Mouse (Mus musculus) cerebellum, adult 2 months (tissue): ENCODE measurements around the gene Srrm3.

Source experiments
- CTCF ChIP-seq: fragments of 200-500 bp; IDR thresholded peaks from 2 replicates; pipeline ENCODE4 v1.5.1; 2011; ENCODE audit warnings: low read depth, mild to moderate bottlenecking, control low read depth, low read length, moderate library complexity, borderline replicate concordance; ENCODE audit not compliant: insufficient read depth
- POLR2A ChIP-seq: fragments of 200-500 bp; IDR thresholded peaks from 2 replicates; pipeline ENCODE4 v1.6.1; 2011; ENCODE audit warnings: low read length, control low read depth, borderline replicate concordance; ENCODE audit not compliant: insufficient read depth

DNA sequence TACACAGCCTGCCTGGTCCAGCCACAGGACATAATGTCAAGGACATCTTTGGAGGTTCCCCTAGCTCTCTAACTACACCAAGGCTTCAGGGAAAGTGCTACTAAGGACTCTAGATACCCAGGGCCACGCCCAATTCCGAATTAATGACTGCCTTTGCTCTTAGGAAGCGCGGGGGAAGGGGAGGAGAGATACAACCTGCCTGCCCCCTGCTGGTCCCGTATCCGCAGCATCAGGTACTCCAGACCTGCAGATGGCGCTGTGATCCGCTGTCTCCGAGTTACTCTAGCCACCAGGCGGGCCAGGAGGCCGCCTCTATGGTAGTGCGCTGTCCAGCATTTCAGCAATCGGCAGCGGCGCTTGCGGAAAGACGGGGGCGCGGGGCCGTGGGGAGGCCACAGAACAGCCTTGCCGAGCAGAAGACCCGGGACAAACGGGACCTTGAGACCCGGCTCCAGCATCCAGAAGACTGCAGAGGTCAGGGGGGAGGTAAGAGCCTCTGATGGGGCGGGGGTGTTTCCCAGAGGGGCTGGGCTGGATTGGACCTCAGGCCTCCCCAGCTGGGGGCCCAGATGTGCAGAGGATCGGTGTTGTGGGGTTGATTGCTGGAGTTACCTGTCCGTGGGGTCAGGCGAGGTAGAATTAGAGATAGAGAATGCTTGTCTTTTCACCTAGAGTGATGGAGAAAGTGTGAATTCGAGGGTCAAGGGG lies at the start of gene Srrm3:
- TF ChIP-seq POLR2A, result peak; percentile 55; the same call in 1 of the 2 replicates
- TF ChIP-seq CTCF, result peak; percentile 95
